Mouse (Mus musculus) gastrocnemius, adult 18-20 months (tissue): ENCODE measurements around the gene Zcchc12. TPM values are rescaled to one million over a fixed set of nuclear protein-coding genes. Genes with fewer than 3 reads are reported as not detected.

ENCODE experiments used
- DNase-seq: peaks from one replicate; pipeline ENCODE4 v3.0.0; 2021; ENCODE audit warnings: low spot score
- long read RNA-seq, 2 experiments: library from polyadenylated mRNA; stranded (forward); transcript quantifications; one replicate each; pipeline ENCODE4 v2.0.0; 2021
- total RNA-seq, 2 experiments: library from RNA; stranded (reverse); gene quantifications; 2 replicates each; pipeline ENCODE4 v1.2.3; 2021

Gene Zcchc12
- total RNA-seq, result not detected
- long read RNA-seq, experiment 1, result 0 reads
- long read RNA-seq, experiment 2, result 0 reads

GRCm38 (mm10) chrX:36195736-36196525, at the start of gene Zcchc12:
Zcchc12 (plus strand) TSS chrX:36195904.
- no peak for DNase-seq

- no peak for DNase-seq
Measured at GRCm38 (mm10) chrX:36146746-36147145, 49.0 kb upstream of the Zcchc12 start.

- no peak for DNase-seq
Measured at GRCm38 (mm10) chrX:36150100-36150499, 45.6 kb upstream of the Zcchc12 start.

GRCm38 (mm10) chrX:36156677-36157076, 39.0 kb upstream of the Zcchc12 start:
- no peak for DNase-seq

GRCm38 (mm10) chrX:36161567-36161966, 34.1 kb upstream of the Zcchc12 start:
- no peak for DNase-seq

- peak; percentile 13 for DNase-seq
Measured at GRCm38 (mm10) chrX:36183625-36184024, 12.1 kb upstream of the Zcchc12 start.

GRCm38 (mm10) chrX:36186036-36186435, 9.7 kb upstream of the Zcchc12 start:
- no peak for DNase-seq

GRCm38 (mm10) chrX:36186443-36186842, 9.3 kb upstream of the Zcchc12 start:
- DNase-seq, result no peak

GRCm38 (mm10) chrX:36193951-36194350, 1.8 kb upstream of the Zcchc12 start:
- no peak for DNase-seq

- DNase-seq, result no peak
Measured at GRCm38 (mm10) chrX:36209554-36209953, 13.8 kb downstream of the Zcchc12 start.

GRCm38 (mm10) chrX:36211216-36211615, 15.5 kb downstream of the Zcchc12 start:
- no peak for DNase-seq

- DNase-seq, result no peak
Measured at GRCm38 (mm10) chrX:36221366-36221765, 25.7 kb downstream of the Zcchc12 start.

- peak; percentile 50 for DNase-seq
Measured at GRCm38 (mm10) chrX:36225777-36226176, 30.1 kb downstream of the Zcchc12 start.

- peak; percentile 8 for DNase-seq
Measured at GRCm38 (mm10) chrX:36226577-36226976, 30.9 kb downstream of the Zcchc12 start.

GRCm38 (mm10) chrX:36228861-36229260, 33.2 kb downstream of the Zcchc12 start:
- DNase-seq, result peak; percentile 4

GRCm38 (mm10) chrX:36229273-36229672, 33.6 kb downstream of the Zcchc12 start:
- no peak for DNase-seq

- DNase-seq, result no peak
Measured at GRCm38 (mm10) chrX:36235652-36236051, 39.9 kb downstream of the Zcchc12 start.

Other genes starting within 250 kb of the Zcchc12 start
- gene Il13ra1, start 83.8 kb upstream of the Zcchc12 start, total RNA-seq, result 1 to 10 TPM; 1.1 to 1.6 TPM
- gene Lonrf3, start 132.4 kb downstream of the Zcchc12 start, total RNA-seq, result 1 to 10 TPM in 1 of 2 experiments, under 1 TPM in 1; 0.96 to 2.3 TPM
- not detected for gene Gm6268, start 205.4 kb downstream of the Zcchc12 start, total RNA-seq